Mouse (Mus musculus): ENCODE results near the gene Eif2s1. TPM values are rescaled to one million over a fixed set of nuclear protein-coding genes. Genes with fewer than 3 reads are reported as not detected.
"Not testable (repeated sequence)": the region's sequence is repeated elsewhere in the genome, so short reads cannot be mapped to it uniquely, and the experiment has no call there.

Eif2s1 gene
- polyA plus RNA-seq, 1 experiment from 2014 or later: 132 TPM

GRCm38 (mm10) chr12:78918227-78919078 lies 56.8 kb downstream of the Eif2s1 start:
- 0 out of 2 replicates have a peak overlapping the region, but pooled peaks have one; percentile 9 for H3K9ac ChIP-seq
- H3K4me2 ChIP-seq: peak overlapping the region; percentile 43
- no peaks in the 10 kb centered on the region for H3K36me3 ChIP-seq (replicated peaks)
- no peak overlapping the region for H3K27ac ChIP-seq
- peaks cover 2% of the 10 kb centered on the region; the same call in 1 of the 2 replicates for H3K27me3 ChIP-seq (replicated peaks)
- whole genome bisulfite sequencing: 18% methylated on average over 11 of the region's 11 CpGs
- H3K4me3 ChIP-seq: peak overlapping the region; percentile 17
- no peaks in the 10 kb centered on the region for H3K9me3 ChIP-seq
- peak; percentile 74 for ATAC-seq (replicated peaks)
- H3K4me1 ChIP-seq: peaks cover 2% of the 10 kb centered on the region; the same call in 1 of the 2 replicates

- Histone ChIP-seq H3K27ac (no peak overlapping the region), H3K9ac (no peak overlapping the region), H3K9me3 (no peaks in the 10 kb centered on the region), H3K27me3 (replicated peaks) (no peaks in the 10 kb centered on the region), H3K36me3 (replicated peaks) (no peaks in the 10 kb centered on the region), H3K4me3 (no peak overlapping the region), H3K4me1 (peaks cover 2% of the 10 kb centered on the region; the same call in 1 of the 2 replicates), H3K4me2 (0 out of 2 replicates have a peak overlapping the region, but pooled peaks have one; percentile 1)
- WGBS: 30% methylated on average over 16 of the region's 16 CpGs
- peak; percentile 89 for ATAC-seq (replicated peaks)
Measured at GRCm38 (mm10) chr12:78919079-78919712, 57.6 kb downstream of the Eif2s1 start.

GRCm38 (mm10) chr12:78921421-78921820 lies 59.8 kb downstream of the Eif2s1 start:
- Histone ChIP-seq H3K4me1 (peaks cover 2% of the 10 kb centered on the region; the same call in 1 of the 2 replicates), H3K9me3 (no peaks in the 10 kb centered on the region), H3K27ac (no peak overlapping the region), H3K4me3 (no peak overlapping the region), H3K27me3 (replicated peaks) (no peaks in the 10 kb centered on the region), H3K36me3 (replicated peaks) (no peaks in the 10 kb centered on the region), H3K9ac (no peak overlapping the region), H3K4me2 (no peak overlapping the region)
- no peak for ATAC-seq (replicated peaks)
- 79% methylated on average over 4 of the region's 4 CpGs for WGBS

- Histone ChIP-seq H3K4me2 (no peak overlapping the region), H3K36me3 (replicated peaks) (no peaks in the 10 kb centered on the region), H3K4me1 (peaks cover 2% of the 10 kb centered on the region; the same call in 1 of the 2 replicates), H3K9me3 (no peaks in the 10 kb centered on the region), H3K4me3 (no peak overlapping the region), H3K27ac (no peak overlapping the region), H3K9ac (no peak overlapping the region), H3K27me3 (replicated peaks) (no peaks in the 10 kb centered on the region)
- no peak for ATAC-seq (replicated peaks)
- WGBS: 80% methylated on average over 3 of the region's 3 CpGs
Measured at GRCm38 (mm10) chr12:78922058-78922457, 60.4 kb downstream of the Eif2s1 start.

- not testable (repeated sequence) for H3K9ac ChIP-seq; H3K27me3 ChIP-seq (replicated peaks); ATAC-seq (replicated peaks)
Measured at GRCm38 (mm10) chr12:78922977-78923376, 61.4 kb downstream of the Eif2s1 start.

GRCm38 (mm10) chr12:78923539-78924189 lies 62.0 kb downstream of the Eif2s1 start:
- Histone ChIP-seq H3K4me1 (no peaks in the 10 kb centered on the region), H3K4me2 (no peak overlapping the region), H3K4me3 (no peak overlapping the region), H3K9me3 (no peaks in the 10 kb centered on the region), H3K9ac (no peak overlapping the region), H3K27me3 (replicated peaks) (no peaks in the 10 kb centered on the region), H3K36me3 (replicated peaks) (no peaks in the 10 kb centered on the region), H3K27ac (no peak overlapping the region)
- 91% methylated on average over 7 of the region's 7 CpGs for WGBS
- ATAC-seq (replicated peaks): no peak

More at GRCm38 (mm10) chr12:78922977-78923376, 61.4 kb downstream of the Eif2s1 start:
- H3K9me3 ChIP-seq; H3K4me1 ChIP-seq; H3K27ac ChIP-seq; H3K36me3 ChIP-seq (replicated peaks); H3K4me3 ChIP-seq; H3K4me2 ChIP-seq: not testable (repeated sequence)

GRCm38 (mm10) chr12:78927287-78927686 lies 65.7 kb downstream of the Eif2s1 start:
- Histone ChIP-seq H3K9ac (no peak overlapping the region), H3K27me3 (replicated peaks) (no peaks in the 10 kb centered on the region), H3K36me3 (replicated peaks) (no peaks in the 10 kb centered on the region), H3K4me3 (no peak overlapping the region), H3K27ac (no peak overlapping the region), H3K4me2 (no peak overlapping the region), H3K9me3 (no peaks in the 10 kb centered on the region), H3K4me1 (no peaks in the 10 kb centered on the region)
- no peak for ATAC-seq (replicated peaks)
- WGBS: 75% methylated on average over 5 of the region's 5 CpGs

- Histone ChIP-seq H3K36me3 (replicated peaks) (no peaks in the 10 kb centered on the region), H3K27me3 (replicated peaks) (no peaks in the 10 kb centered on the region), H3K9ac (no peak overlapping the region), H3K9me3 (no peaks in the 10 kb centered on the region), H3K4me2 (no peak overlapping the region), H3K4me3 (no peak overlapping the region), H3K4me1 (no peaks in the 10 kb centered on the region), H3K27ac (no peak overlapping the region)
- no peak for ATAC-seq (replicated peaks)
- WGBS: 79% methylated on average over 1 of the region's 1 CpGs
Measured at GRCm38 (mm10) chr12:78929900-78930299, 68.3 kb downstream of the Eif2s1 start.

- H3K4me3 ChIP-seq: no peak overlapping the region
- 65% methylated on average over 4 of the region's 4 CpGs for WGBS
- no peak overlapping the region for H3K4me2 ChIP-seq
- no peaks in the 10 kb centered on the region for H3K9me3 ChIP-seq
- H3K27me3 ChIP-seq (replicated peaks): no peaks in the 10 kb centered on the region
- no peak for ATAC-seq (replicated peaks)
- no peaks in the 10 kb centered on the region for H3K36me3 ChIP-seq (replicated peaks)
- H3K4me1 ChIP-seq: no peaks in the 10 kb centered on the region
- H3K9ac ChIP-seq: no peak overlapping the region
- no peak overlapping the region for H3K27ac ChIP-seq
Measured at GRCm38 (mm10) chr12:78936494-78936893, 74.9 kb downstream of the Eif2s1 start.

Other genes starting within 250 kb of the Eif2s1 start
- gene Fam71d, start 170.3 kb upstream of the Eif2s1 start, polyA plus RNA-seq (2015; fragmentation: Nextera tagmentation; extraction: Ambion mirVana): 0.64 and 1.1 TPM in 2 replicates
- gene Mpp5, start 112.9 kb upstream of the Eif2s1 start, polyA plus RNA-seq (2015; fragmentation: Nextera tagmentation; extraction: Ambion mirVana): 11.8 and 14.8 TPM in 2 replicates
- gene Atp6v1d, start 181 bp upstream of the Eif2s1 start, polyA plus RNA-seq (2015; fragmentation: Nextera tagmentation; extraction: Ambion mirVana): 105 and 121 TPM in 2 replicates
- 1.5 and 2.0 TPM in 2 replicates for gene Plek2, start 45.1 kb downstream of the Eif2s1 start, polyA plus RNA-seq (2015; fragmentation: Nextera tagmentation; extraction: Ambion mirVana)
- 82.0 and 82.1 TPM in 2 replicates for gene Tmem229b, start 145.8 kb downstream of the Eif2s1 start, polyA plus RNA-seq (2015; fragmentation: Nextera tagmentation; extraction: Ambion mirVana)
- gene Plekhh1, start 167.3 kb downstream of the Eif2s1 start, polyA plus RNA-seq (2015; fragmentation: Nextera tagmentation; extraction: Ambion mirVana): 3.3 and 3.7 TPM in 2 replicates
- 21.7 and 22.9 TPM in 2 replicates for gene Pigh, start 227.8 kb downstream of the Eif2s1 start, polyA plus RNA-seq (2015; fragmentation: Nextera tagmentation; extraction: Ambion mirVana)